Mouse (Mus musculus): ENCODE results near the gene Mtg2. TPM values are rescaled to one million over a fixed set of nuclear protein-coding genes. Genes with fewer than 3 reads are reported as not detected.

Mtg2 gene
- total and polyA plus RNA-seq, 3 experiments, result 23.5 to 24.7 (median 24.1) TPM

GRCm38 (mm10) chr2:180113909-180114890 is 43.8 kb downstream of the Mtg2 start:
- Histone ChIP-seq H3K27ac (ENCODE audit: insufficient read depth, low read depth) (no peak overlapping the region), H3K9me3 (replicated peaks; ENCODE audit: low read length) (no peaks in the 10 kb centered on the region), H3K4me1 (ENCODE audit: control insufficient read depth in 1 of 2, insufficient read depth in 2 of 2) (peaks cover 10 to 32% of the 10 kb centered on the region in 2 experiments), H3K36me3 (replicated peaks in 1 of 2; ENCODE audit: control insufficient read depth in 1 of 2, insufficient read depth in 1 of 2, low read length in 1 of 2) (no peaks in the 10 kb centered on the region), H3K9ac (ENCODE audit: insufficient read depth, low read depth) (no peak overlapping the region), H3K4me3 (replicated peaks in 1 of 3; ENCODE audit: low read depth in 2 of 3, low read length in 2 of 3, poor library complexity in 1 of 3) (no peak overlapping the region), H3K27me3 (replicated peaks) (peaks cover 88% of the 10 kb centered on the region), H3K4me2 (ENCODE audit: insufficient read depth, low read depth, poor library complexity, severe bottlenecking) (no peak overlapping the region), H3K79me2 (replicated peaks; ENCODE audit: control insufficient read depth, extremely low read depth, insufficient read depth, poor library complexity, severe bottlenecking) (no peaks in the 10 kb centered on the region)
- in situ Hi-C loops (cut with MboI; ENCODE audit: low pct_ligation_motif_present, low pct_unique_long_range_greater_than_20kb, low sequenced_read_pairs), result no loop called here
- dilution Hi-C loops (cut with MboI; ENCODE audit: extremely low pct_ligation_motif_present, extremely low pct_unique_long_range_greater_than_20kb, low sequenced_read_pairs), result no loop called here
- TF ChIP-seq ZMIZ1 (IDR thresholded peaks at IDR 0.05; ENCODE audit: low read depth, low read length), result no peak
- no peak for TF ChIP-seq NELFE (IDR thresholded peaks at IDR 0.05; ENCODE audit: low read depth, low read length)
- no peak for TF ChIP-seq CHD1 (IDR thresholded peaks at IDR 0.05; ENCODE audit: low read depth, low read length)
- no peak for TF ChIP-seq RCOR1 (conservative IDR thresholded peaks at IDR 0.05; ENCODE audit: low read depth, low read length)
- TF ChIP-seq POLR2A (IDR thresholded peaks at IDR 0.05; ENCODE audit: low read depth, low read length), result no peak
- TF ChIP-seq ELF1 (IDR thresholded peaks at IDR 0.05; ENCODE audit: low read depth, low read length), result no peak
- TF ChIP-seq TCF12 (IDR thresholded peaks at IDR 0.05; ENCODE audit: low read depth, low read length), result no peak
- no peak for TF ChIP-seq SMC3 (IDR thresholded peaks at IDR 0.05; ENCODE audit: low read depth, low read length)
- no peak for TF ChIP-seq TBP (conservative IDR thresholded peaks at IDR 0.05; ENCODE audit: low read depth, low read length)
- no peak for TF ChIP-seq JUN (IDR thresholded peaks at IDR 0.05; ENCODE audit: insufficient read depth, low read depth, low read length)
- no peak for TF ChIP-seq ZNF384 (IDR thresholded peaks at IDR 0.05; ENCODE audit: low read depth, low read length)
- no peak for TF ChIP-seq MYC (IDR thresholded peaks at IDR 0.05; ENCODE audit: low read depth, low read length)
- TF ChIP-seq MAZ (IDR thresholded peaks at IDR 0.05; ENCODE audit: low read depth, low read length), result no peak
- TF ChIP-seq ZC3H11A (IDR thresholded peaks at IDR 0.05; ENCODE audit: low read depth, low read length), result no peak
- TF ChIP-seq EP300 (IDR thresholded peaks at IDR 0.05; ENCODE audit: low read length), result no peak
- TF ChIP-seq JUND (conservative IDR thresholded peaks at IDR 0.05; ENCODE audit: low read depth, low read length), result no peak
- TF ChIP-seq UBTF (IDR thresholded peaks at IDR 0.05; ENCODE audit: low read depth, low read length), result no peak
- TF ChIP-seq MAFK (IDR thresholded peaks at IDR 0.05; ENCODE audit: insufficient replicate concordance, low read length), result no peak
- TF ChIP-seq BHLHE40 (IDR thresholded peaks at IDR 0.05; ENCODE audit: low read depth, low read length), result no peak
- no peak for DNase-seq (ENCODE audit: extremely low read depth)

DNA sequence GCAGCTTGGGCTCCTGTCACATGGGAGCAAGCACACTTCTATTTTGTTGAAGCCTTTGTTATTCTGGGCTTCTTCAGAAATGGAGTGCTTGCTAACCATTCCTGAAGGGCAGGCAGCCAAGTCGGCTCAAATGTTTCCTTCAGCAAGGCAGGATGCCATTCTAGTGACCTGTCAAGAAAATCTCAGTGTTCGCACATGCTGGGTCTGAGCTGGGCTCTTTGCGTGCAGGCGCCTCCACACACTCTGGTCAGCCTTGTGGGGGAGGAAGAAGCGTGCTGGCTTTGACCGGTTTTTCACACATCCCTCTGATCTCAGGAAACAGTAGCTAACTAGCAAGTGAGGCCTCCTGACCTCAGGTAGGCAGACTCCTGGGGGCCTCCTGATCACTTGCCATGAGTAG is 44.9 kb downstream of the Mtg2 start:
- Histone ChIP-seq H3K4me2 (ENCODE audit: insufficient read depth, low read depth, poor library complexity, severe bottlenecking) (no peak overlapping the region), H3K36me3 (replicated peaks in 1 of 2; ENCODE audit: control insufficient read depth in 1 of 2, insufficient read depth in 1 of 2, low read length in 1 of 2) (no peaks in the 10 kb centered on the region), H3K27me3 (replicated peaks) (peaks cover 78% of the 10 kb centered on the region), H3K79me2 (replicated peaks; ENCODE audit: control insufficient read depth, extremely low read depth, insufficient read depth, poor library complexity, severe bottlenecking) (no peaks in the 10 kb centered on the region), H3K9ac (ENCODE audit: insufficient read depth, low read depth) (no peak overlapping the region), H3K4me3 (replicated peaks in 1 of 3; ENCODE audit: low read depth in 2 of 3, low read length in 2 of 3, poor library complexity in 1 of 3) (no peak overlapping the region), H3K4me1 (ENCODE audit: control insufficient read depth in 1 of 2, insufficient read depth in 2 of 2) (peaks cover 14 to 31% of the 10 kb centered on the region in 2 experiments), H3K27ac (ENCODE audit: insufficient read depth, low read depth) (no peak overlapping the region), H3K9me3 (replicated peaks; ENCODE audit: low read length) (no peaks in the 10 kb centered on the region)
- DNase-seq (ENCODE audit: extremely low read depth), result no peak
- dilution Hi-C loops (cut with MboI; ENCODE audit: extremely low pct_ligation_motif_present, extremely low pct_unique_long_range_greater_than_20kb, low sequenced_read_pairs), result no loop called here
- in situ Hi-C loops (cut with MboI; ENCODE audit: low pct_ligation_motif_present, low pct_unique_long_range_greater_than_20kb, low sequenced_read_pairs), result no loop called here
- TF ChIP-seq POLR2AphosphoS2 (IDR thresholded peaks at IDR 0.05; ENCODE audit: low read depth, low read length), result no peak
- no peak for TF ChIP-seq MAFK (IDR thresholded peaks at IDR 0.05; ENCODE audit: insufficient replicate concordance, low read length)
- no peak for TF ChIP-seq ETS1 (conservative IDR thresholded peaks at IDR 0.05; ENCODE audit: low read depth, low read length)
- TF ChIP-seq MEF2A (IDR thresholded peaks at IDR 0.05; ENCODE audit: borderline replicate concordance, low read depth, low read length), result no peak
- TF ChIP-seq USF1 (IDR thresholded peaks at IDR 0.05; ENCODE audit: low read depth, low read length), result no peak
- no peak for TF ChIP-seq TCF12 (IDR thresholded peaks at IDR 0.05; ENCODE audit: low read depth, low read length)
- no peak for TF ChIP-seq BHLHE40 (IDR thresholded peaks at IDR 0.05; ENCODE audit: low read depth, low read length)
- no peak for TF ChIP-seq IRF4 (IDR thresholded peaks at IDR 0.05; ENCODE audit: low read depth, low read length)
- no peak for TF ChIP-seq POLR2A (IDR thresholded peaks at IDR 0.05; ENCODE audit: low read depth, low read length)
- no peak for TF ChIP-seq TBP (conservative IDR thresholded peaks at IDR 0.05; ENCODE audit: low read depth, low read length)
- TF ChIP-seq MYC (IDR thresholded peaks at IDR 0.05; ENCODE audit: low read depth, low read length), result no peak
